Mouse (Mus musculus): ENCODE data around the gene Tmed6. TPM values are rescaled to one million over a fixed set of nuclear protein-coding genes. Genes with fewer than 3 reads are reported as not detected.
"Not testable (repeated sequence)": the region's sequence is repeated elsewhere in the genome, so short reads cannot be mapped to it uniquely, and the experiment has no call there.

Tmed6 gene
- polyA plus RNA-seq, 1 experiment from 2014 or later: not detected

DNA sequence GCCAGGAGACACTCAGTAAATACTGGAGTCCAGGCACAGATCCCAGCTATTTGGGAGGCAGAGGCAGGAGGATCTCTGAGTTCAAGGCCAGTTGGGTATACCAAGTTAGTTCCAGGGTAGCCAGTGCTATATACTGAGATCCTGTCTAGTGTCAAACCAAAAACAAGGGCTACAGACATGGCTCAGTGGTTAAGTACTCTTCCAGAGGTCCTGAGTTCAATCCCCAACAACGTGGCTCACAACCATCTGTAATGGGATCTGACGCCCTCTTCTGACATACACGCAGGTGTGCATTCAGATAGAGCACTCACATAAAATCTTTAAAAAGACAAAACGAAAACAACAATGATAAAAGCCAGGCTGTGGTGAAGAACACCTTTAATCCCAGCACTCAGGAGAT lies 16.0 kb downstream of the Tmed6 start:
- Histone ChIP-seq H3K4me3 (ENCODE audit: low read depth, low read length) (no peak overlapping the region), H3K4me1 (ENCODE audit: control insufficient read depth, insufficient read depth, low read length) (peaks cover 12% of the 10 kb centered on the region), H3K9ac (ENCODE audit: low read length) (no peak overlapping the region), H3K4me2 (no peak overlapping the region; the same call in 1 of the 2 replicates), H3K9me3 (ENCODE audit: control insufficient read depth, low read length) (no peaks in the 10 kb centered on the region), H3K36me3 (ENCODE audit: control insufficient read depth, insufficient read depth, low read length) (peaks cover 29% of the 10 kb centered on the region), H3K27me3 (ENCODE audit: control insufficient read depth, insufficient read depth, low read length) (no peaks in the 10 kb centered on the region), H3K27ac (ENCODE audit: low read depth, low read length) (no peak overlapping the region)
- DNase-seq (ENCODE audit: low spot score, missing footprints) (peak; percentile 81), ATAC-seq (ENCODE audit: low FRiP score) (no peak)
- WGBS: 94% methylated on average over 4 of the region's 4 CpGs

DNA sequence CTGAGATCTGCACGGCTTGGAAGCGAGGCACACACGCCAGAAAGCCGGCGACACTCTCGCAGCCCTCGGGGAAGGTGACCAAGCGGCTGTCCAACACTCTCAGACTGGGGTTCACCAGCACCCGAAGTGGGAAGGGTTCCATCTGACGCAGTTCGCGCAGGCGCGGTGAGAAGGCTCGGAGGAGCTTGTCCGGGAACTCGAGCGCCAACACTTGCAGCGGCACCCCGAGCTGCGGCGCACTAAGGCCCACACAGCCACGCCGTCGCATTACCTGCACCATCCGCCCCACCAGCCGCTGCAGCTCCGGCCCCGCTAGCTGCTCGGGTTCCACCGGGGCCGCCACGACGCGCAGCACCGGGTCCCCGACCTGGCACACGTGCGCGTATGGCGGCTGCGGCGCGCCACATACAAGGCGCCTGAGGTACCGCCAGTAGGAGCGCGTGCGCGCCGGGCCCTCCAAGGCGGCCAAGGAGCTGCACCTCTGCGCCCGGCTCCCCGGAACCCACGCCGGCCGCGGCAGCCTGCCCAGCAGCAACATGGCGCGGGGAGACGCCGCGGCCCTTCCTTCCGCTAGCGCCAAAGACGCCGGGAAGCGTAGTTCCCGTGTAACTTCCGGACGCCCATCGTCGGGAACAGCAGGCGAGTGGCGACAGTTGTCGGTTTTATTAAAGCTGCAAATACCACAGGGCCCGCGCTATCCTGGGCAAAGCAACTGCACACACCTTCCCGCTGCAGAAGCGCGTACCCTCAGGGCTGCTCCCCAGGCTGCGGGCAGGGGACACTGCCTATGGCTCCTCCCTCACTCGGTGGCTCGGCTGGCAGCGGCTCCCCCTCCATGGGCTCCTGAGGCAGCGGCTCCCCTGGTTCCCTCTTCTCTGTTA lies 17.1 kb downstream of the Tmed6 start, which contains the start of gene Pdf:
Pdf (minus strand) TSS at position 554 of the 881 bp plus-strand sequence.
- peaks cover 12% of the 10 kb centered on the region for H3K4me1 ChIP-seq (ENCODE audit: control insufficient read depth, insufficient read depth, low read length)
- no peaks in the 10 kb centered on the region for H3K27me3 ChIP-seq (ENCODE audit: control insufficient read depth, insufficient read depth, low read length)
- no peaks in the 10 kb centered on the region for H3K9me3 ChIP-seq (ENCODE audit: control insufficient read depth, low read length)
- peak within 1 kb of the TSS; percentile 87 for H3K9ac ChIP-seq (ENCODE audit: low read length)
- ATAC-seq (ENCODE audit: low FRiP score): peak; percentile 86
- peaks cover 33% of the 10 kb centered on the region for H3K36me3 ChIP-seq (ENCODE audit: control insufficient read depth, insufficient read depth, low read length)
- under 1% methylated on average over 87 of the region's 87 CpGs for WGBS
- peak within 1 kb of the TSS; percentile 80 for H3K4me3 ChIP-seq (ENCODE audit: low read depth, low read length)
- peak; percentile 96 for DNase-seq (ENCODE audit: low spot score, missing footprints)
- peak within 1 kb of the TSS; percentile 82 for H3K27ac ChIP-seq (ENCODE audit: low read depth, low read length)
- H3K4me2 ChIP-seq: peak within 1 kb of the TSS; percentile 89

DNA sequence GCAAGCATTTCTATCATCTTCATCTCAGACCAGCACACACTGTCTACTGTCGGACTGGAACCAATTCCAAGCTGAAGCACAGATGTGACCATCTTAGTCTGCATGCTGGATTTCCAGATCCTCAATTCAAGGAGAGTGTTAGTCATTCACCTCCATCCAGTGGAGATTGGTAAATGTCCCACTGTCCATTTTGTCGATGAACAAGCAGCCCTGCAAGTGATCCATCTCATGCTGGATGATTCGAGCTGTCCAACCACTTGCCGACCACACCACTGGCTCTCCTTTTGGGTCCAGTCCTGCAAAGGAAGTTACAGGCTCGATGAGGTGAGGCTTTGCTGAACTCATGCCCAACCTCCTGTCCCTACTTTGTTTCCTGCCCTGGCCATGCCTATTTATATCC lies 18.5 kb downstream of the Tmed6 start:
- ATAC-seq (ENCODE audit: low FRiP score) (no peak), DNase-seq (ENCODE audit: low spot score, missing footprints) (peak; percentile 75)
- Histone ChIP-seq H3K9ac (ENCODE audit: low read length) (no peak overlapping the region), H3K36me3 (ENCODE audit: control insufficient read depth, insufficient read depth, low read length) (peaks cover 28% of the 10 kb centered on the region), H3K4me3 (ENCODE audit: low read depth, low read length) (no peak overlapping the region), H3K4me2 (no peak overlapping the region), H3K27ac (ENCODE audit: low read depth, low read length) (no peak overlapping the region), H3K4me1 (ENCODE audit: control insufficient read depth, insufficient read depth, low read length) (peaks cover 12% of the 10 kb centered on the region), H3K27me3 (ENCODE audit: control insufficient read depth, insufficient read depth, low read length) (no peaks in the 10 kb centered on the region), H3K9me3 (ENCODE audit: control insufficient read depth, low read length) (no peaks in the 10 kb centered on the region)
- WGBS: 91% methylated on average over 5 of the region's 5 CpGs

DNA sequence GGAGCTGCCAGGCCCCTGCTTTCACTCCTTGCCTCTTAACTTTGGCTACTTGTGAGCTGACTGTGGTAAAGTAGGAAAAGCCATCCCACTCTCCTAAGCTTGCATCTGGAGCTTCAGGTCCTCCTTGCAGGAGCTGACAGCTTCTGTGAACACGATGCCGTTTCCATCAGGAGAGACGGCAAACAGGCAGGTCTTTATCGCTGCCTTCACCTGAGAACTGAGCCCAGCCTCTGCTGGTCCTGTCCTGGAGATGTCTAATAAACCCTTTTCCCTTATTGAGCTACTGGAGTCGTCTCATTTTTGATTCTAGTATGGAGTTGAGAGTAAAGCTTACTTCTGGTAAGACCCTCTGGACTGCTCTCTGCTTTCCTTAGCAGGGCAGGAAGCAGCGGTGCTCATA lies 20.0 kb downstream of the Tmed6 start:
- H3K4me3 ChIP-seq (ENCODE audit: low read depth, low read length): no peak overlapping the region
- no peaks in the 10 kb centered on the region for H3K27me3 ChIP-seq (ENCODE audit: control insufficient read depth, insufficient read depth, low read length)
- WGBS: 93% methylated on average over 6 of the region's 6 CpGs
- no peaks in the 10 kb centered on the region for H3K9me3 ChIP-seq (ENCODE audit: control insufficient read depth, low read length)
- H3K4me1 ChIP-seq (ENCODE audit: control insufficient read depth, insufficient read depth, low read length): peaks cover 12% of the 10 kb centered on the region
- no peak overlapping the region for H3K27ac ChIP-seq (ENCODE audit: low read depth, low read length)
- no peak overlapping the region for H3K4me2 ChIP-seq
- peak; percentile 59 for DNase-seq (ENCODE audit: low spot score, missing footprints)
- H3K9ac ChIP-seq (ENCODE audit: low read length): no peak overlapping the region
- peaks cover 32% of the 10 kb centered on the region for H3K36me3 ChIP-seq (ENCODE audit: control insufficient read depth, insufficient read depth, low read length)
- no peak for ATAC-seq (ENCODE audit: low FRiP score)

DNA sequence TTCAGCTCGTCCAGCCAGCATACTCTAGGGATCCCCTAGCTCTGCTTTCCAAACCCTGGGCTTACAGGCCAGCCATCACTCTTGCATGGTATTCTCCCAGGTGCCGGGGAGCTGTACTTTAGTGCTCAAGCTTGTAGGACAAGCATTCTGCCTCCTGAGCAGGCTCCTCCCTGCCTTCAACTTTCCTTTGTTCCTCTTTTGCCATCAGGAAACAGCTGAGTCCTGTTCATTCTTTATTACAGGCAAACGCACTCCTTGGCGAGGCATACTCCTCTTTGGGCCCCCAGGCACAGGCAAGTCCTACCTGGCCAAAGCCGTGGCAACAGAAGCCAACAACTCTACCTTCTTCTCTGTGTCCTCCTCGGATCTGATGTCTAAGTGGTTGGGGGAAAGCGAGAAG lies 24.8 kb downstream of the Tmed6 start:
- ATAC-seq (ENCODE audit: low FRiP score): no peak
- Histone ChIP-seq H3K4me3 (ENCODE audit: low read depth, low read length) (no peak overlapping the region), H3K27ac (ENCODE audit: low read depth, low read length) (no peak overlapping the region), H3K4me1 (ENCODE audit: control insufficient read depth, insufficient read depth, low read length) (no peaks in the 10 kb centered on the region), H3K9me3 (ENCODE audit: control insufficient read depth, low read length) (no peaks in the 10 kb centered on the region), H3K9ac (ENCODE audit: low read length) (no peak overlapping the region), H3K27me3 (ENCODE audit: control insufficient read depth, insufficient read depth, low read length) (no peaks in the 10 kb centered on the region), H3K36me3 (ENCODE audit: control insufficient read depth, insufficient read depth, low read length) (peaks cover 28% of the 10 kb centered on the region), H3K4me2 (no peak overlapping the region)
- WGBS: 87% methylated on average over 7 of the region's 7 CpGs
- no peak for DNase-seq (ENCODE audit: low spot score, missing footprints)

GRCm38 (mm10) chr8:107036626-107037025 lies 28.8 kb downstream of the Tmed6 start:
- Histone ChIP-seq H3K9ac (ENCODE audit: low read length) (no peak overlapping the region), H3K9me3 (ENCODE audit: control insufficient read depth, low read length) (no peaks in the 10 kb centered on the region), H3K4me3 (ENCODE audit: low read depth, low read length) (no peak overlapping the region), H3K4me2 (no peak overlapping the region), H3K4me1 (ENCODE audit: control insufficient read depth, insufficient read depth, low read length) (peaks cover 8% of the 10 kb centered on the region), H3K27me3 (ENCODE audit: control insufficient read depth, insufficient read depth, low read length) (no peaks in the 10 kb centered on the region), H3K36me3 (ENCODE audit: control insufficient read depth, insufficient read depth, low read length) (peaks cover 9% of the 10 kb centered on the region), H3K27ac (ENCODE audit: low read depth, low read length) (no peak overlapping the region)
- WGBS: 90% methylated on average over 8 of the region's 8 CpGs
- no peak for ATAC-seq (ENCODE audit: low FRiP score)
- DNase-seq (ENCODE audit: low spot score, missing footprints): no peak

DNA sequence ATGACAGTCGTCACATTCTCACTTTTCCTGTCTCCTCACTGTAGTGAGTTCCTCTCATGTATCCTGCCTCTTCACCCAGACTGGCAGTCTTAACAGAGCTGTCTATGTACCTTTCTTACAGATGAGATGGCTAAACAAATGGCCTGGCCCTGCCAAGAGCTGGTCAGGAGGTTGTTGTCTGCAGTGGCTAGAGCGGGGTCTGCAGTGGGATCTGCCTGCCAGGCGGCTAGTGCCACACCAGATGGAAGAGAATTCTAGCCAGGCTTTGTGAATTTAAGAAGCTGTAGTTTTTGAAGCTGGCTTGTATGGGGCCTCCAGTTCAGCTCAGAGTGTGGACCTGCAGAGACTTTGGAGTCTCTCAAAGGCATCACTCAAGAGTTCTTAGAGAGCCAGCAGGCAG lies 29.8 kb downstream of the Tmed6 start:
- Histone ChIP-seq H3K4me2 (no peak overlapping the region), H3K27me3 (ENCODE audit: control insufficient read depth, insufficient read depth, low read length) (no peaks in the 10 kb centered on the region), H3K9me3 (ENCODE audit: control insufficient read depth, low read length) (no peaks in the 10 kb centered on the region), H3K4me3 (ENCODE audit: low read depth, low read length) (no peak overlapping the region), H3K27ac (ENCODE audit: low read depth, low read length) (no peak overlapping the region), H3K9ac (ENCODE audit: low read length) (no peak overlapping the region), H3K36me3 (ENCODE audit: control insufficient read depth, insufficient read depth, low read length) (peaks cover 1% of the 10 kb centered on the region; the same call in 1 of the 2 replicates), H3K4me1 (ENCODE audit: control insufficient read depth, insufficient read depth, low read length) (peaks cover 8% of the 10 kb centered on the region)
- ATAC-seq (ENCODE audit: low FRiP score) (no peak), DNase-seq (ENCODE audit: low spot score, missing footprints) (no peak)
- WGBS: 89% methylated on average over 3 of the region's 3 CpGs

- not testable (repeated sequence) for H3K4me1 ChIP-seq (ENCODE audit: control insufficient read depth, insufficient read depth, low read length); H3K9ac ChIP-seq (ENCODE audit: low read length); H3K9me3 ChIP-seq (ENCODE audit: control insufficient read depth, low read length); H3K27ac ChIP-seq (ENCODE audit: low read depth, low read length); H3K4me3 ChIP-seq (ENCODE audit: low read depth, low read length); ATAC-seq (ENCODE audit: low FRiP score); DNase-seq (ENCODE audit: low spot score, missing footprints); H3K27me3 ChIP-seq (ENCODE audit: control insufficient read depth, insufficient read depth, low read length); H3K36me3 ChIP-seq (ENCODE audit: control insufficient read depth, insufficient read depth, low read length); H3K4me2 ChIP-seq
- 94% methylated on average over 2 of the region's 2 CpGs for WGBS
These were observed 31.8 kb downstream of the Tmed6 start for GRCm38 (mm10) chr8:107033609-107034008.

- Histone ChIP-seq H3K27ac (ENCODE audit: low read depth, low read length) (peak overlapping the region; percentile 16), H3K4me2 (peak overlapping the region; percentile 92), H3K4me1 (ENCODE audit: control insufficient read depth, insufficient read depth, low read length) (peaks cover 8% of the 10 kb centered on the region), H3K4me3 (ENCODE audit: low read depth, low read length) (peak overlapping the region; percentile 96), H3K36me3 (ENCODE audit: control insufficient read depth, insufficient read depth, low read length) (no peaks in the 10 kb centered on the region), H3K9ac (ENCODE audit: low read length) (peak overlapping the region; percentile 91), H3K27me3 (ENCODE audit: control insufficient read depth, insufficient read depth, low read length) (no peaks in the 10 kb centered on the region), H3K9me3 (ENCODE audit: control insufficient read depth, low read length) (no peaks in the 10 kb centered on the region)
- ATAC-seq (ENCODE audit: low FRiP score): no peak
- WGBS: under 1% methylated on average over 38 of the region's 40 CpGs
- no peak for DNase-seq (ENCODE audit: low spot score, missing footprints)
These were observed 33.8 kb downstream of the Tmed6 start for GRCm38 (mm10) chr8:107031577-107032090.

All from midbrain, embryonic 11.5 days (tissue).